Mouse (Mus musculus): ENCODE data around the gene Lrpap1.

DNA sequence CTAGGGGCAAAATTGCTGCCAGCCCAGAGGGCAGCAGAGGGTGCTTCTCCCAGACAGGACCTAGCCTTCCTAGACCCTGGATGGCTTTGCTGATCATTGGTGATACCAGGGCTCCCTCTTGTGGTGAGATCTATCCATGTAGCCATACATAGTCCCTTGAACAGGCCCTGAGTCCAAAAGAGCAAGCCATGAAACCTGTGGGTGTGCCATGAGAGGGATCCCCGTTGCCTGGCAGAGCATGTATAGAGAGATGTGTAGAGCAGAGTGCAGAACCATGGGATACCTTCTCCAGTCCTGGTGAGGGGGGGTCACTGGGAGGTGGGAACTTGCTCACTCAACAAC is 62.5 kb downstream of the Lrpap1 start:
- TF ChIP-seq CTCF (IDR thresholded peaks at IDR 0.05), result peak; percentile 89
- no peak for TF ChIP-seq POLR2A (IDR thresholded peaks at IDR 0.05; ENCODE audit: insufficient read depth, low read depth, low read length)

Measured in heart, adult 2 months (tissue).